Mouse (Mus musculus) limb, embryonic 14.5 days (tissue): Measurements from ENCODE around the gene Slc13a2. TPM values are rescaled to one million over a fixed set of nuclear protein-coding genes. Genes with fewer than 3 reads are reported as not detected.

Source experiments
- ATAC-seq: fragments of 200-750 bp; cut with Nextera tagmentation; 2 replicates; pipeline ENCODE4 v1.8.0; 2017; ENCODE audit warnings: low read depth, moderate number of reproducible peaks, moderate TSS enrichment; ENCODE audit not compliant: low FRiP score
- DNase-seq: peaks from one replicate; pipeline ENCODE4 v3.0.0-alpha.2; 2015; ENCODE audit warnings: low spot score
- H3K27ac ChIP-seq: fragments of 300-500 bp; sonication (generic); replicated peaks from 2 replicates; pipeline ENCODE4 v1.5.1; 2014; ENCODE audit warnings: low read depth, mild to moderate bottlenecking, low read length, moderate library complexity, mixed read lengths
- H3K27me3 ChIP-seq: fragments of 300-500 bp; sonication (generic); 2 replicates; pipeline ENCODE4 v1.6.1; 2014; ENCODE audit warnings: low read length, mixed read lengths; ENCODE audit not compliant: control insufficient read depth, insufficient read depth
- H3K36me3 ChIP-seq: fragments of 300-500 bp; sonication (generic); 2 replicates; pipeline ENCODE4 v1.6.1; 2014; ENCODE audit warnings: mild to moderate bottlenecking, low read length, moderate library complexity, mixed read lengths; ENCODE audit not compliant: control insufficient read depth, insufficient read depth
- H3K4me1 ChIP-seq: fragments of 300-500 bp; sonication (generic); 2 replicates; pipeline ENCODE4 v1.6.1; 2014; ENCODE audit warnings: antibody characterized with exemption, low read length, mixed read lengths; ENCODE audit not compliant: control insufficient read depth, insufficient read depth
- H3K4me2 ChIP-seq: fragments of 300-500 bp; sonication (generic); replicated peaks from 2 replicates; pipeline ENCODE4 v1.6.1; 2014; ENCODE audit warnings: low read depth, mild to moderate bottlenecking, low read length, moderate library complexity; ENCODE audit not compliant: severe bottlenecking
- H3K4me3 ChIP-seq: fragments of 300-500 bp; sonication (generic); replicated peaks from 2 replicates; pipeline ENCODE4 v1.5.1; 2014; ENCODE audit warnings: low read length
- H3K9ac ChIP-seq: fragments of 300-500 bp; sonication (generic); 2 replicates; pipeline ENCODE4 v1.6.1; 2014; ENCODE audit warnings: mild to moderate bottlenecking, low read depth, low read length, moderate library complexity; ENCODE audit not compliant: severe bottlenecking
- H3K9me3 ChIP-seq: fragments of 300-500 bp; sonication (generic); 2 replicates; pipeline ENCODE4 v1.6.1; 2016; ENCODE audit warnings: low read length; ENCODE audit not compliant: control insufficient read depth
- POLR2A ChIP-seq: fragments of 200-500 bp; IDR thresholded peaks from 2 replicates; pipeline ENCODE4 v1.8.0; 2012; ENCODE audit warnings: inconsistent platforms, mild to moderate bottlenecking, moderate library complexity, borderline replicate concordance; ENCODE audit not compliant: insufficient read depth, insufficient read length; ENCODE audit errors: extremely low read depth
- WGBS: fragments of 180-500 bp; shearing (Covaris S2); extraction: QIAGEN DNeasy Blood & Tissue Kit; methylation state at CpG from one replicate; pipeline ENCODE4 v1.1.7; 2014; 5-methylcytosine and 5-hydroxymethylcytosine counted together
- polyA plus RNA-seq, 2 experiments: library from polyadenylated mRNA; depleted of rRNA in 1 of 2; stranded (reverse) in 1 of 2; unstranded in 1 of 2; fragments of >200 nt; fragmentation: Nextera tagmentation in 1 of 2; extraction: Ambion mirVana in 1 of 2; gene quantifications; 2 replicates each; pipeline versions ENCODE4 v1.2.1 to v1.2.3; 2012 to 2014

Gene Slc13a2
- polyA plus RNA-seq, 2 experiments, result 0.03 to 0.10 TPM

GRCm38 (mm10) chr11:78370389-78370788 lies 51.6 kb downstream of the Slc13a2 start:
- TF ChIP-seq POLR2A, result no peak
- Histone ChIP-seq H3K4me2 (no peak overlapping the region), H3K36me3 (no peaks in the 10 kb centered on the region), H3K9me3 (no peaks in the 10 kb centered on the region), H3K27me3 (no peaks in the 10 kb centered on the region), H3K9ac (no peak overlapping the region), H3K4me1 (peaks cover 7% of the 10 kb centered on the region; the same call in 1 of the 2 replicates), H3K4me3 (no peak overlapping the region), H3K27ac (no peak overlapping the region)
- WGBS, result 33% methylated on average over 1 of the region's 1 CpGs
- DNase-seq (no peak), ATAC-seq (no peak)

GRCm38 (mm10) chr11:78367456-78368225 lies 54.4 kb downstream of the Slc13a2 start:
- H3K36me3 ChIP-seq, result no peaks in the 10 kb centered on the region
- no peak for TF ChIP-seq POLR2A
- peaks cover 12% of the 10 kb centered on the region for H3K4me1 ChIP-seq
- no peak overlapping the region for H3K4me3 ChIP-seq
- no peak for ATAC-seq
- no peaks in the 10 kb centered on the region for H3K27me3 ChIP-seq
- H3K9me3 ChIP-seq, result no peaks in the 10 kb centered on the region
- H3K9ac ChIP-seq, result 0 out of 2 replicates have a peak overlapping the region, but pooled peaks have one; percentile 7
- H3K27ac ChIP-seq, result no peak overlapping the region
- H3K4me2 ChIP-seq, result no peak overlapping the region
- DNase-seq, result no peak
- 77% methylated on average over 15 of the region's 15 CpGs for WGBS

GRCm38 (mm10) chr11:78364103-78364502 lies 57.9 kb downstream of the Slc13a2 start:
- Histone ChIP-seq H3K4me1 (peaks cover 12% of the 10 kb centered on the region), H3K36me3 (no peaks in the 10 kb centered on the region), H3K4me3 (no peak overlapping the region), H3K9ac (no peak overlapping the region), H3K27me3 (no peaks in the 10 kb centered on the region), H3K27ac (no peak overlapping the region), H3K4me2 (no peak overlapping the region), H3K9me3 (no peaks in the 10 kb centered on the region)
- DNase-seq (no peak), ATAC-seq (no peak)
- no peak for TF ChIP-seq POLR2A
- 30% methylated on average over 8 of the region's 8 CpGs for WGBS

- Histone ChIP-seq H3K9ac (no peak overlapping the region), H3K4me1 (peaks cover 12% of the 10 kb centered on the region), H3K9me3 (no peaks in the 10 kb centered on the region), H3K27ac (no peak overlapping the region), H3K4me3 (no peak overlapping the region), H3K4me2 (no peak overlapping the region), H3K36me3 (no peaks in the 10 kb centered on the region), H3K27me3 (no peaks in the 10 kb centered on the region)
- ATAC-seq, result no peak
- 53% methylated on average over 13 of the region's 13 CpGs for WGBS
- no peak for TF ChIP-seq POLR2A
- no peak for DNase-seq
These were observed 58.6 kb downstream of the Slc13a2 start for GRCm38 (mm10) chr11:78363309-78364007.

GRCm38 (mm10) chr11:78360789-78361131 lies 61.3 kb downstream of the Slc13a2 start:
- DNase-seq (no peak), ATAC-seq (no peak)
- Histone ChIP-seq H3K27me3 (no peaks in the 10 kb centered on the region), H3K9ac (no peak overlapping the region), H3K36me3 (no peaks in the 10 kb centered on the region), H3K4me3 (no peak overlapping the region), H3K4me1 (peaks cover 12% of the 10 kb centered on the region), H3K4me2 (no peak overlapping the region), H3K9me3 (no peaks in the 10 kb centered on the region), H3K27ac (no peak overlapping the region)
- 51% methylated on average over 2 of the region's 2 CpGs for WGBS
- TF ChIP-seq POLR2A, result no peak
